Mouse (Mus musculus) thymus, postnatal 36 days (tissue): ENCODE results near the gene Tmco4.

ENCODE experiments used
- DNase-seq, 2 experiments: peaks; one replicate each; pipeline ENCODE4 v3.0.0; 2022; ENCODE audit warnings: mixed read lengths in 2 of 2

Tmco4 gene

DNA sequence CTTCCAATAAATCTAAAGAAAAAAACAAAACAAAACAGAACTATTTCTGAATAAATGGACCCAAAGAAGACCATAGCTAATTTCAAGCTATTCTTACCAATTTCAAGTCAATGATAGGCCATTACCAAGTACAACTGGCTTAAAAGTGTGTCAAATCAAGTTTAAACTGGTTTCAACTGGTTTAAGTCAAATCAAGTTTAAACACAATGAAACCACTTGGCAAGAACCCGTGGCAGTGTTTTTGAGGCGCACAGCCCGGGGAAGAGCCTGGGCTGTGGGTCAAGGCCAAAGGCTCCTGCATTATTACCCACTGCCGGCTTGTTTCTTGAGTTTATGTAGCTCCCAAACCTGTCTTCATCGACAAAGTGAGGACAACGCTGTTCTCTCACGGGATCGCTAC is 127.6 kb downstream of the Tmco4 start:
- no peak for DNase-seq

DNA sequence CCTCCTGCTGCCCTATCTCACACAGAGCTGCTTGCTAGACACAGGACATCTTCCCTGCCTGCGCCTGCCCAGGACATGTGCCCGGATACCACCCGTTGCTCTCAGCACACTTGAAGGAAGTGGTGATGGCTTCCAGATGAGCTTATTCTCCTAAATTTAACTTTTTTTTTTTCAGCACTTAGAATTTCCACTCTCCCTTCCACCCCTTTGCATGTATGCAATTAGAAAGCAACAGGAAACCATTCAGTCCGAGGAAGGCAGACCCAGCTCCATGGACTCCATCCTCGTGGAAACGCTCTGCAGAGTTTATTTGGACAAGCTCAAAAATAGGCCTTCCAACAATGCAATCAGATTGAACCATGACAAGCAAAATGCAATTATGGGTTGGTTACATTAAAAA is 128.9 kb downstream of the Tmco4 start:
- no peak for DNase-seq

DNA sequence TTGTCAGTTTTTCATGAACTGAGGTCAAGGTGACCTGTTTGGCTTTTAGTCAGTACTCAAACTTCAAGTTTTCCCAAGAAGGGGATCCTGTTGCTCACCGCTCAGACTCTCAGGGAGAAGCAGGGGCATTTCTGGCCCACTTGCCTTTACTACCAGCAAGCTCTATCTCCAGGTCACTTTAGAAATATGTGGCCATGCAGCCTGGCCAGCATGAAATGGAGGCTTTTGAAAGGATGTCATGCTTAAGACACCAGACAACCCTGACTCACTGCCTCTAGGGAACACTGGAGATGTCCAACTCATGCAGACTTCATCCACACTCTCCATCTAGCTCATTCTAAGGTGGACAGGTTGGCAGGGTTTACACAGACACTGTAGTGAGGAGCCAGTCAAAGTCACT is 132.8 kb downstream of the Tmco4 start:
- no peak for DNase-seq
